Mouse (Mus musculus) ES-Bruce4 (cell line): ENCODE results near the gene Ncstn.

Source experiments
- CTCF ChIP-seq: IDR thresholded peaks from one replicate; pipeline ENCODE4 v1.8.1; 2011; ENCODE audit warnings: low read depth, low read length
- POLR2A ChIP-seq: IDR thresholded peaks from one replicate; pipeline ENCODE4 v1.8.1; 2011; ENCODE audit warnings: low read length; ENCODE audit not compliant: insufficient read depth

- no peak for TF ChIP-seq CTCF
- no peak for TF ChIP-seq POLR2A
Observed at GRCm38 (mm10) chr1:172132319-172132718, 49.7 kb upstream of the Ncstn start.
